Mouse (Mus musculus) forebrain, embryonic 10.5 days (tissue): ENCODE data around the gene Slc7a11. TPM values are rescaled to one million over a fixed set of nuclear protein-coding genes. Genes with fewer than 3 reads are reported as not detected.

Experiments
- DNase-seq: peaks from one replicate; pipeline ENCODE4 v3.0.0-alpha.2; 2017; ENCODE audit warnings: low spot score; ENCODE audit errors: extremely low spot score
- H3K27ac ChIP-seq: fragments of 300-500 bp; sonication (generic); 2 replicates; pipeline ENCODE4 v1.5.1; 2016; ENCODE audit warnings: mild to moderate bottlenecking
- H3K27me3 ChIP-seq: fragments of 300-500 bp; sonication (generic); 2 replicates; pipeline ENCODE4 v1.6.1; 2016; ENCODE audit warnings: mild to moderate bottlenecking; ENCODE audit not compliant: poor library complexity, severe bottlenecking
- H3K36me3 ChIP-seq: fragments of 300-500 bp; sonication (generic); replicated peaks from 2 replicates; pipeline ENCODE4 v1.6.1; 2016; ENCODE audit warnings: mild to moderate bottlenecking, moderate library complexity
- H3K4me1 ChIP-seq: fragments of 300-500 bp; sonication (generic); 2 replicates; pipeline ENCODE4 v1.6.1; 2016
- H3K4me3 ChIP-seq: fragments of 300-500 bp; sonication (generic); 2 replicates; pipeline ENCODE4 v1.5.1; 2016; ENCODE audit warnings: mild to moderate bottlenecking, moderate library complexity
- H3K9me3 ChIP-seq: fragments of 300-500 bp; sonication (generic); 2 replicates; pipeline ENCODE4 v1.6.1; 2016; ENCODE audit warnings: mild to moderate bottlenecking, moderate library complexity
- WGBS: fragments of 180-500 bp; shearing (Covaris S2); methylation state at CpG from one replicate; pipeline ENCODE4 v1.1.7; 2016; 5-methylcytosine and 5-hydroxymethylcytosine counted together
- polyA plus RNA-seq: library from polyadenylated mRNA; unstranded; fragments of >200 nt; fragmentation: Nextera tagmentation; extraction: Ambion mirVana; gene quantifications from 2 replicates; pipeline ENCODE4 v1.2.1, GENCODE M21; 2016

Slc7a11 gene
- polyA plus RNA-seq, 1 experiment from 2014 or later: 1.3 TPM

DNA sequence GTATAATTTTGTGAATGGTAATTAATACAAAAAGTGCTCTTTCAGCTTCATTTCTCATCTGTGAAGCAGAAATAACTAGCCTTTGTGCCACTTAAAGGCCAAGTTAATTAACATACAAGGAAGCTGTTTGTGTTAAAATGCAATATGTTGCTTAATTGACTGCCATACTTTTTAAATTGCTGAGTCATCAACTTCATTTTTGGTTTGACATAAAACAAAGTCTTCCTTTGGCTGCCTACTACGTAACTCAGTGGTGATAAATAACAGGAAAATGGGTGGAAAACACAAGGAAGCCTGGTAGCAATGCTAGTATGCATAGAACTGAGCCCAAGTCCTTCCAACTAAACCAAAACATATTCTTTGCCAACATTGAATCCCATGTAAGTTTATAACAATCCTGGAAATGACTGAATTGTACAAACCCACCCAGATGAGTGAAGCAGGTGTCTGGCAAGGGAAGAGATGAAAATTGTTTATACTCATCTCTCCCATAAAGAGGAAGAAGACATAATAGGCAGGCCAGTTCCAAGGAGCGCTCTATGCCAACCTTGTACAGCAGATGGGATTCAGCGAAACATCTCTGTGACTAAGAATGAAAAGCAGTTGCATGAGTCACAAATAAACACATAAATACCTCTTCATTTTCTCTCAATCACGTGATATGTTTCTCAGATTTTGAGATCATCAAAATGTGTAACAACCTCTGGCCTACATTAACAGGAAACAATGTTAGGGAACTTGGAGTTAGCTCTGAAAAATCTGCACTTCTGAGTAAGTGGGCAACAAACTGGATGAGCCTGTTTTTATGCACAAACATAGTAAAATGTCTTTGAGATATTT is 459.8 kb downstream of the Slc7a11 start:
- no peaks in the 10 kb centered on the region for H3K9me3 ChIP-seq
- H3K4me3 ChIP-seq: no peak overlapping the region
- H3K4me1 ChIP-seq: no peaks in the 10 kb centered on the region
- no peaks in the 10 kb centered on the region for H3K36me3 ChIP-seq
- H3K27me3 ChIP-seq: no peaks in the 10 kb centered on the region
- no peak overlapping the region for H3K27ac ChIP-seq
- DNase-seq: no peak
- WGBS: 88% methylated on average over 4 of the region's 4 CpGs

DNA sequence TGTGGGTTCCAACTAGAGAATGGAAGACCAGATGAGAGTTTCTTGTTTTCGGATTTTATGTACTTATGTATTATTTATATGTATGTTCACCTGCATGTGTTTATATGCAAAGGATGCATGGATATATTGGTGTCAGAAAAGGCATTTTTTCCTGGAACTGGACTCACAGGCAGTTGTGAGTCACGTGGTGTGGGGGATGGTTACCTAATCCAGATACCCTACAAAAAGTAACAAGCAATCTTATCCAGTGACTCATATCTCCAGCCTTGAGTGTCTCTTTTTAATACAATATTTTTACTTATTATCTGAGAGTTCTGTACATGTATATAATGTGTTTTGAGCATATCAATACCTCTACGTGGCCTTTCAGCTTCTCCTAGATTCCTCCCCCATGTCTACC is 469.4 kb downstream of the Slc7a11 start:
- WGBS: 92% methylated on average over 3 of the region's 3 CpGs
- no peak for DNase-seq
- Histone ChIP-seq H3K27me3 (no peaks in the 10 kb centered on the region), H3K36me3 (no peaks in the 10 kb centered on the region), H3K4me3 (no peak overlapping the region), H3K9me3 (no peaks in the 10 kb centered on the region), H3K4me1 (no peaks in the 10 kb centered on the region), H3K27ac (no peak overlapping the region)

DNA sequence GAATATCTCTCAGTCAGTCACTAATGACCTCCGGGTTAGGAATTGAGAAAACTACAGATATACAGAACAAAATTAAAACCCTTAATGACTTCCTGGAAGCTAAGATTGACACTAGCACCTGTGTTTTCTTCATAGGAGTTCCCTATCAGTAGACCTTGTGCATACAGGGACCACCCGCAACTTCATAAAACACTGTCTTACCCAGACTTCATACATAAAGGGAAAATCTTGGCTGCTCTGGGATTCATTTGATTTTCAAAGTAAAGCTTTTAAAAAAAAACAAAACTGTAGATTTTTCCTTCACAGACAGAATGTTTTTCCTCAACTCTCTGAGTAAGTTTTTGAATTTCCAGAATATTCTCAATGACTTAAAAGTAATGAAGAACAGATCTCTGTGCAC is 477.8 kb downstream of the Slc7a11 start:
- DNase-seq: no peak
- H3K9me3 ChIP-seq: no peaks in the 10 kb centered on the region
- H3K36me3 ChIP-seq: no peaks in the 10 kb centered on the region
- H3K27ac ChIP-seq: no peak overlapping the region
- H3K27me3 ChIP-seq: no peaks in the 10 kb centered on the region
- no peaks in the 10 kb centered on the region for H3K4me1 ChIP-seq
- H3K4me3 ChIP-seq: no peak overlapping the region
- 93% methylated on average over 2 of the region's 2 CpGs for WGBS

DNA sequence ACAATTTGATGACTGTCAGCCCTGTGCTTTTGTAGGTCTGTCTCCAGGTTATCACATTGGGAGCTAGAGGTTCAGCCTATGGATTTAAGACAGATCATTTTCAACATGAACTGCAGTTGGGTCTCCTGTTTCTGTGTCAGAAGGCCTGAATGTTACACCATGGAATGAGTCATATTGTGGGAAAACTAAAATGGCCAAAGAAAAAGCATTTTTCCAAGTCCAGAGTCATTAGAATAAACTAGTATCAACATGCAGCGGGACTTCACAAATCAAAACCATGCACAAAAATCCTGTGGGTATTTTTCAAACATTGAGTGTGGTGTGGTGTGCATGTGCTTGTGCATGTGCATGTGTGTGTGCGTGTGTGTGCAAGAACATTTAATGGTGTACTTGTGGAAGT is 482.8 kb downstream of the Slc7a11 start:
- Histone ChIP-seq H3K36me3 (no peaks in the 10 kb centered on the region), H3K4me3 (no peak overlapping the region), H3K9me3 (no peaks in the 10 kb centered on the region), H3K4me1 (no peaks in the 10 kb centered on the region), H3K27me3 (no peaks in the 10 kb centered on the region), H3K27ac (no peak overlapping the region)
- 94% methylated on average over 2 of the region's 2 CpGs for WGBS
- DNase-seq: no peak

DNA sequence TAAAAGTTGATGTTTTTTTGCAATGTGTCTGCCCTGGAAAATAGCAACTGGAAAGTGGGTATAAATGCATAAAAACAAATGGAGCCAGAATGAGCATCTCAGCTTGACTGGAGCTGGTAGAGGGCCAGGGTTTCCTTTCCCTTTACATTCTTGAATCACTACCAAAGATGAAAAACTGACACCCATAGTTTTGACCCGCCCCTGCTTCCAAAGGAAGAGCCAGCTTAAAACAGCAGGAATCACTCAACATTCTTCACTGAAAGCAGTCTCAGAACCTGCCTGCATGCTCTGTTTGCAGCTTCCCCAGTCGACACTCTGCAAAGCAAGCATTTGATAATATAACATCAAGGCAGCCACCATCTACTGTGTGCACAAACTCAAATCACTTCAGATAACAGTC is 496.6 kb downstream of the Slc7a11 start:
- no peaks in the 10 kb centered on the region for H3K36me3 ChIP-seq
- no peak overlapping the region for H3K27ac ChIP-seq
- H3K9me3 ChIP-seq: no peaks in the 10 kb centered on the region
- no peaks in the 10 kb centered on the region for H3K4me1 ChIP-seq
- no peaks in the 10 kb centered on the region for H3K27me3 ChIP-seq
- no peak overlapping the region for H3K4me3 ChIP-seq
- WGBS: 58% methylated on average over 2 of the region's 2 CpGs
- no peak for DNase-seq

DNA sequence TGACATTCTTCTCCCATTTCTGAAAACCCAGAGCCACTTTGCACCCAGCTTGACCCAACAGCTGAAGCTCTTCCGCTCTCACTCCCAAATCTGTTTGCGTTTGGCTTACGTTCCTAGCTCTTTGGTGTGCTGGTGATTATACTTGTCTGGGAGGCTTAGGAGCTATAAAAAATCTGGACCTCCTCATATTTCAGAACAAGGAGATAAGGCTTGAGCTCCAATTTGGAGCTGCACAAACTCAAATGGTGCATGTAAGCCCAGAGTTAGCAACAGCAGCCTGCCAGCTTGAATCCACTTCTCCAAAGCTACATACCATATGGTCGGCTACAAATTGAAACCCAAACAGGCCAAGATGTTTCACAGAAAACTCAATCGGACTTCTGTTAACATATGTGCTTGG is 498.6 kb downstream of the Slc7a11 start:
- Histone ChIP-seq H3K4me3 (no peak overlapping the region), H3K27ac (no peak overlapping the region), H3K4me1 (no peaks in the 10 kb centered on the region), H3K27me3 (no peaks in the 10 kb centered on the region), H3K9me3 (no peaks in the 10 kb centered on the region), H3K36me3 (no peaks in the 10 kb centered on the region)
- 89% methylated on average over 5 of the region's 5 CpGs for WGBS
- no peak for DNase-seq

DNA sequence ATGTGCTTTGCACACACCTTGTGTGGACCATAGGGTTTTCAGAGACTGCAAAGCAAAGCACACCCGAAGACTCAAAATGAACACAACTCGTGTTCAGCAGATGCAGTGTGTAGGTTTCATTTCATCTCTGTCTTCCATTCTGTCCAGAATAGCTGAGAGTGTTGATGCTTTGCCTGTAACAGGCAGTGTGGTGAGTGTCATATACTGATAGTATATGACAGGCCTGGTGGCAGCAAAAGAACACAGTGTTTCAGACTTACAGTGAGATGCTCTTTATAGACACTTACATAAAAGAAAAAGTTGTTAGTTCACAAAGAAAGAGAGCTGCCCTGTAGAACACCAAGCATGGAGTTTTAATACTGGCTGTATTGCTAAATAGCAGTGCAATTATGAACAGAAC is 505.8 kb downstream of the Slc7a11 start:
- Histone ChIP-seq H3K4me3 (no peak overlapping the region), H3K4me1 (no peaks in the 10 kb centered on the region), H3K27me3 (no peaks in the 10 kb centered on the region), H3K36me3 (no peaks in the 10 kb centered on the region), H3K9me3 (no peaks in the 10 kb centered on the region), H3K27ac (no peak overlapping the region)
- WGBS: 89% methylated on average over 2 of the region's 2 CpGs
- no peak for DNase-seq

DNA sequence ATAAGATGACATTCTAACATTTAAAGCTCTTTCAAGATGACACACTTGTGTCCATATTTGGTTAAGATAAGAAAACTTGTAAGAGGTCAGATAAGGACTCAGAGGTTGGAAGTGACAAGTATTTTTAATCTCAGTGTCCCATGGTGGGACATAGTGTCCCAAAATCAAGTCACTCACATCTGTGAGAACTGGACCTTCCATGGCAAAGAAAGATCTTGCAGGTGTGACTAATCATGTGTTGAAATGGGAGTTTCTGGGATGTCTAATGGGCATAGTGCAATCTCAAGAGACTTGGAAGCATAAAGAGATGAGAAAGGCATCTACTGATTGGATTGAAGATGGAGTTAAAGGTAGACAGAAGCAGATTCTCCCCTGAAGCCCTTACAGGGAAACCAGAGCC is 513.9 kb downstream of the Slc7a11 start:
- 0 out of 2 replicates have a peak overlapping the region, but pooled peaks have one; percentile 25 for H3K27ac ChIP-seq

DNA sequence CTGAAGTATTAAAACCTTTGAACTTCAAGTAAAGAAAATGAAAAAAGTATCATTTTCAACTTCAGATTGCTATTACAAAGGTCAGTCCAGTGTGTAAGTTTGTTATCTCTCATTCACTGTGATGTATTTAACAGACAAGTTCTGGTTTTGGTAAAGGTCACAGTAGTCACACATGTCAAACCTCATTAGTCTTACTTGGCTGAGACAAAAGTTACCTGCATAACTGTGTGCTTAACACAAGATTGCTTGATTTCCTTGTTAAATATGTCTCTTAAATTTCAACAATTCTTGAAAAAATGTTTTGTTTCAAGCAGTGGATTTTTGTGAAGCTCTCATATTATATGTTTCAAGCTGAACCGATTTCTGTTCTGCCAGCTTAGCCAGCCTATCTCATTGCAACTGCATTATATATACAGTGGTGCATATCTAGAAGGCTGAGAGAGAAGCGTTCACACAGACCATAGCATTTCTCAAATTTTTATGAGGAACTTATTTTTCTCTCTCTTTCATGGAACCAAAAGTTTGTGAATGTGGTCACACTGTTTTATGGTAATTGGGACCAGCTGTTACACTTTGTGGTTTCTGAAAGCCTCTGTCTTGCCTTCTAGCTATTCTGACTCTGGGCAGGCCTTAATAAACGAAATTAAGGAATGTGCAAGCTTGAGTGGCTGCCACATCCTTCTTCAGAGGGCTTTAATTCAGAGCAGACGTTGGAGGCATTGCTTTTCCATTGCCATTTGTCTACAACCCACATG is 514.7 kb downstream of the Slc7a11 start:
- DNase-seq: no peak
- Histone ChIP-seq H3K27ac (peak overlapping the region; percentile 25; the same call in 1 of the 2 replicates), H3K4me1 (0 out of 2 replicates have a peak, but pooled peaks cover 3% of the 10 kb centered on the region), H3K27me3 (no peaks in the 10 kb centered on the region), H3K36me3 (no peaks in the 10 kb centered on the region), H3K9me3 (no peaks in the 10 kb centered on the region), H3K4me3 (no peak overlapping the region)
- WGBS: 48% methylated on average over 4 of the region's 4 CpGs

More for the DNA sequence above, 513.9 kb downstream of the Slc7a11 start:
- Histone ChIP-seq H3K27me3 (no peaks in the 10 kb centered on the region), H3K36me3 (no peaks in the 10 kb centered on the region), H3K4me3 (no peak overlapping the region), H3K4me1 (0 out of 2 replicates have a peak, but pooled peaks cover 3% of the 10 kb centered on the region), H3K9me3 (no peaks in the 10 kb centered on the region)
- DNase-seq: no peak

DNA sequence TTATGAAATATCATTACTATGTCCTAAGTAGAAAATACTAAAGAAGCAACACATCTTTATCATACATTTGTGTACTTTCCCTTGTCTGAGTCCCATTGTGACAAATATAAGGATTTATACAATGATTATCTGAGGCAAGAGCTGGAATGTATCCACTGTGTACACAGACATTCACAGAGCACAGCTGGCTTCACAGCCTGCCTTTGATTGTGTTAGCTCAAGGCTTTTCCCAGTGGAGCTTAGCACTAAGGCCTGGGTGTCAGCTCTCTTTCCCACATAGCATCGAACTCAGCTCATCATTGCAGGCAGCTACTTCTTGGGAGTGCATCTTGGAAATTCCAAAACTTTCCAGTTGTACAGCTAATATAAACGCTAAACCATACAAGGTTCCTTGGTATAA is 529.5 kb downstream of the Slc7a11 start:
- DNase-seq: no peak
- Histone ChIP-seq H3K9me3 (no peaks in the 10 kb centered on the region), H3K36me3 (no peaks in the 10 kb centered on the region), H3K27ac (no peak overlapping the region), H3K4me1 (peaks cover 12% of the 10 kb centered on the region), H3K4me3 (no peak overlapping the region), H3K27me3 (no peaks in the 10 kb centered on the region)
- 84% methylated on average over 2 of the region's 2 CpGs for WGBS

DNA sequence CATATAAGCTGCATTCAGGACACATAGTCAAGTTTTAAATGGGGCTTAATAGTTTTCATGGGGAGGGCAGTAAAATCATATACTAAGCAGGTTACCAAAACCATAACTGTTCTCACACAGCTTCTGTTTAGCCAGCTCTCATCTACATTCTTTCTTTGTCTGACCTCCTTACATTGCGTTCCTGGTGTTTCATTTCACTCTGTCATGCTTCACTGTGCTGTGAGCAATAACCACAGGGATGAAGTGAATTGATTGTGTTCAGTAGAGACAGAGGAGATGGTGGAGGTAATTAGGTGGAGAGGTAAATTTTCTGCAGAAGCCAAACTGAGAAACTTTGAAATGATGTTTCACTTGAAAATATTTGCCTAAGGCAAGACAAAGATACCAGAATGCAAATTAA is 532.5 kb downstream of the Slc7a11 start:
- no peaks in the 10 kb centered on the region for H3K36me3 ChIP-seq
- H3K9me3 ChIP-seq: no peaks in the 10 kb centered on the region

DNA sequence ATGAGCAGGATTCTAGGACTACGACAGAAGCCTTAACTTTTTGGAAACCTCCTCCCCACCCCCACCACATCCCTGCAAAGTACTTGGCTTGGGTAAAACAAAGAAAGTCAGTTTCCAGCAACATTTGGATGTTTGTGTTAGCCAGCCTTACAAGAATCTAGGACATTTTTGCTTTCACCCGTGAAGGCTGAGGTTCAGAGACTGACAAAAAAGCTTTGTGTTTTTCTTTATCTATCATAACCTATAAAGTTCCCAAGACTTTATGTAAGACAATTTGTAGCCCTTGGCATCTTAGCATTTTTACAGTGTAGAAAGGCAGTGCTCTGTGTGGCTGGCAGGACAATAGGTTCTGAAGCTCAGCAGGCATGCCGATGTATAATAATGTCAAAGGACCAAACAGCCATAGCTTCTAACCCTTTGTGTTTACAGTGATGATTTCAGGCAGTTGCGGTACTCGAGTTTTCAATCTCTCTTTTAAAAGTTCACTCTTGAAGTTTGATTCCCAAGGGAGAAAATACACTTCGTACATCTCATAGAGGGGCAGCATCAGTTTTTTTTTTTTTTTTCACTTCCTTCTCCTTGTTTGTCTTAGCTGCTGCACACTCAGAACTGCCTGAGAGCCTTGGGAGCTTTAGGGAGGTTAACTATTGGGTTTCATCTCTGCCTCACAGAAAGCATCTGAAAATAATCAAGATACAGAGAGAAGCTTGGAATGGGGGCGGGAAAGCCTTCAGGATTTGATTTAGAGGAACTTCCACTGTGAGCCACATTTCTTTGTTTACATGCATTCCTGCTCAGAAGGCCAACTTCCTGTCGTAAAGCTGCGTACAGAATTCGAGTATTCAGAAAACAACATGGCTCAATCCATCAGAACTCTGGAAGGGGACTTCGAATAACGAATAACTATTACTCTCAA is 534.7 kb downstream of the Slc7a11 start:
- WGBS: 62% methylated on average over 12 of the region's 12 CpGs

More for the DNA sequence above, 532.5 kb downstream of the Slc7a11 start:
- no peak for DNase-seq
- peaks cover 21% of the 10 kb centered on the region for H3K4me1 ChIP-seq
- H3K4me3 ChIP-seq: no peak overlapping the region
- 0 out of 2 replicates have a peak overlapping the region, but pooled peaks have one; percentile 13 for H3K27ac ChIP-seq
- no peaks in the 10 kb centered on the region for H3K27me3 ChIP-seq
- WGBS: 38% methylated on average over 1 of the region's 1 CpGs

More for the DNA sequence above, 534.7 kb downstream of the Slc7a11 start:
- Histone ChIP-seq H3K9me3 (no peaks in the 10 kb centered on the region), H3K4me3 (no peak overlapping the region), H3K4me1 (peaks cover 21% of the 10 kb centered on the region), H3K27ac (peak overlapping the region; percentile 72), H3K36me3 (no peaks in the 10 kb centered on the region), H3K27me3 (no peaks in the 10 kb centered on the region)
- DNase-seq: no peak
